Mouse (Mus musculus): ENCODE results near the gene Igfbp4.

Gene Igfbp4

GRCm38 (mm10) chr11:99041051-99041729 is at the start of gene Igfbp4:
Gene Igfbp4, plus strand, starts transcription at chr11:99041244.
- DNase-seq: peak in 1 of 2 experiments; percentile 40

GRCm38 (mm10) chr11:98995987-98996386 is 45.1 kb upstream of the Igfbp4 start:
- no peak for DNase-seq

DNA sequence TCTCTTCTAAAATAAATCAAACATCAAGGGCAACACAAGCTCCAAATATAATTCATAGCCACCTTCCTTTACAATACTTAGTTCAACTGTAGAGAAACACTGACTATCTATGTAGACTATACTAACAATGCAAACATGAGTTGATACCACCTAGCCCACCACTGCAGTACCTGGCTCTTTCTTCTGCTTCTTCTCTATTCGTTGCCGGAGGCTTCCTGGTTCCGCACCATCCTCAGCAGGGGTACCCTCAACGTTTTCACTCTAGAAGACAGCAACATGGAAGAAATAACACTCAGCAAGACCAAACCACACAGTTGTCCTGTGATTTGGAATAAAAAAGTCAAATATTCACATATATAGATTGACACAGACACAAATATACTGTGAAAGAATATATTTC is 43.4 kb upstream of the Igfbp4 start:
- DNase-seq: no peak

- DNase-seq: no peak
These were observed 42.3 kb upstream of the Igfbp4 start for GRCm38 (mm10) chr11:98998776-98999175.

DNA sequence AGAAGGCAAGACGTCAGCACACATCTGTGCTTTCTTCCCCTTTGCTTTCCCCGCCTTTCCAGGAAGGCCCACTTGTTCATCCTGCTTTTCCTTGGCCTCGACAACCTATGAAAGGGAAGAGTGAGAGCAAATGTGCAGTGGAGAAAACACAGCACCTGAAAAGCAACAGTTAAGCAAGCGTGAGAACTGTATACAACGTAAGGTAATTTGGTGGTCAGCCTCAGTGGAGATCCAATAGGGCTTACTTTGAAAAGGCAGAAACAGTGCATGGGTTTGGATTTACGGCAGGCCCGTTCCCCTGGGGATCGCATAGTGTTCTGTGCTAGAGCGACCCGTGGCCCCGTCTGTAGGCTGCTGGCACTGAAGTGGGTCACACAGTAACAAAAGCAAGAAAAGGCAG is 41.8 kb upstream of the Igfbp4 start:
- DNase-seq: no peak

DNA sequence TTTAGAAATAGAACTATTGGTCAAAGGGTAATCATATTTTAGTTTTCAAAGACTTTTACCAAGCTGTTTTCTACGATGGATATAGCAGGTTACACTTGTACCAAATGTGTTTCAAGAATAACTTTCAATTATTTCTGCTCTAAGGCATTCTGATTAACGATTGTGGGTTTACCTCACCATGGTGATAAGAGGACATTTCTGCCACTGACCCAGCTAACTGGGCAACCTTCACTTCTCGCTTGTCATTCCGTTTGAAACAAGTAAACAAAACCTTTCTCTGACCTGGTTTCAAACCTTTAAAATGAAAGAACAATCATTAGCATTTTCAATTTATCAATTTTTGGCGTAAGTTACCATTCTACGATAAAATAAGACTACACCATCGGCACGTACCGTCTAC is 34.3 kb upstream of the Igfbp4 start:
- no peak for DNase-seq

DNA sequence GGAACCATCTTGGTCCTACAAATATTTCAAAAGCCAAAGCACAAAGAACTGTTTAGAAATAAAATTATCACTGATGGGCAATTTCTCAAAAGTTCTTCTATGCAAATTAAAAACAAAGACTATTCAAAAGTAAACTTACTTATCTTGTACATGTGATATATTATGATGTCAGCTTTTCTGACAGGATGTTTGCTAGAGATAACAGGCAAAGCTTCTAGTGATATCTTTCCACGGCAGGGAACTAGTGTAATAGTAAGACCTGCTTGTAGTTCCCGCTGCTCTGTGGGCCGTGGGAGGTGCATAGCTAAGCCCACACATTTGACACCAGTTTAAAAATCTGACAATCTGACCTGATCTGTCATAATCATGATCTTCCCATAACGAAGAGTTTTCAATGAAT is 30.9 kb upstream of the Igfbp4 start:
- DNase-seq: no peak

DNA sequence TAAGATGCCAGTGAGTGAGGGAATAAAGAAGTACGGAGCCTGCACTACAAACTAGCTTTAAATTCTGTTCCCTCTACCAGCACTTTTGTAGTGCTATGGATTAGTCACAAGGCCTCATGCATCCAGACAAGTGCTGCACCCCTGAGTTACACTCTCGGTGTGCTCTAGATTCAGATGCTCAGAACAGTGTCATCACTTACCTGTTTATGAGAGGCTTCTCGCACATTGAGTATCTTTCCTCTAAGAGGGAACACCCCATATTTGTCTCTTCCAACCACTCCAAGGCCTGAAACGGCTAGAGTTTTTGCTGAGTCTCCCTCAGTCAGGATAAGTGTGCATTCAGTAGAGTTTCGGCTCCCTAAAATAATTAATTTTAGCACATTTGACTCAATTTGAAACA is 30.3 kb upstream of the Igfbp4 start:
- no peak for DNase-seq

DNA sequence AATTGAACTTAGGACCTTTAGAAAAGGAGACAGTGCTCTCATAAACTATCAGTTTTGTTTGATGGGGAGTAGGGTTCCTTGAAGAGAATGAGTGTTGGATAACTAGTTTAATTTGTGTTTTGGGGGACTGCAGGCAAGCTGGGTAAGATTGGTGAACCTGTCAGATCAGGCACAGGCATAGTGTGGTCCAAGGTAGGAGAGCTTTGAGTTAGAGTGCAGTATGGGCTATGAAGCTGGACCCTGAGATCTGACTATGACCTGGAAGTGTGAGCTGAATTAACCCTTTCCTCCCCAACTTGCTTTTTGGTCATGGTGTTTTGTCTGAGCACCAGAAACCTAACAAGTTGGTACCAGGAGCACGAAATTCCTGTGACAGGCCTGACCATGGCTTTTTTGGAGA is 27.2 kb upstream of the Igfbp4 start:
- no peak for DNase-seq

- no peak for DNase-seq
These were observed 21.2 kb upstream of the Igfbp4 start for GRCm38 (mm10) chr11:99019844-99020243.

DNA sequence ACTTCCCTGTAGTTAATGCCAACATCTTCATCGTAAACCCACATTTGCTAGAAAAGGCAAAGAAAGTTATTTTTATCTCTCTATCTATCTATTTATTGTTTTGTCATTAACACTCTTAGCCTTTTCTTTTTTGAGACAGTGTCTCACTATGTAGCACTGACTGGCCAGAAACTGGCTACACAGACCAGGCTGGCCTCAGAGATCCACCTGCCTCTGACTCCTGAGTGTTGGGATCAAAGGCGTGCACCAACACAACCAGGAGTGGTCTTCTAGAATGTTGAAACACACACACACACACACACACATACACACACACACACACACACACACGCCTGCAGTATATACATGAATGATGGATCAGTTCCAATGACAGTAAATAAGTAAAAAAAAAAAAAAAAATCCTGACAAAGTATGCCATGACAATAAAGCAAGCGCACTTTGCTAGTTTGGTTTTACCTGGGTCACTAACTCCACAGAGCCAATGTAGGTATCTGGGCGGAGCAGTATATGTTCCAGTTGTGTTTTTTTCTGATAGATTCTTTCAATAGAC is 18.6 kb upstream of the Igfbp4 start:
- DNase-seq: no peak

GRCm38 (mm10) chr11:99023094-99023493 is 17.9 kb upstream of the Igfbp4 start:
- no peak for DNase-seq

DNA sequence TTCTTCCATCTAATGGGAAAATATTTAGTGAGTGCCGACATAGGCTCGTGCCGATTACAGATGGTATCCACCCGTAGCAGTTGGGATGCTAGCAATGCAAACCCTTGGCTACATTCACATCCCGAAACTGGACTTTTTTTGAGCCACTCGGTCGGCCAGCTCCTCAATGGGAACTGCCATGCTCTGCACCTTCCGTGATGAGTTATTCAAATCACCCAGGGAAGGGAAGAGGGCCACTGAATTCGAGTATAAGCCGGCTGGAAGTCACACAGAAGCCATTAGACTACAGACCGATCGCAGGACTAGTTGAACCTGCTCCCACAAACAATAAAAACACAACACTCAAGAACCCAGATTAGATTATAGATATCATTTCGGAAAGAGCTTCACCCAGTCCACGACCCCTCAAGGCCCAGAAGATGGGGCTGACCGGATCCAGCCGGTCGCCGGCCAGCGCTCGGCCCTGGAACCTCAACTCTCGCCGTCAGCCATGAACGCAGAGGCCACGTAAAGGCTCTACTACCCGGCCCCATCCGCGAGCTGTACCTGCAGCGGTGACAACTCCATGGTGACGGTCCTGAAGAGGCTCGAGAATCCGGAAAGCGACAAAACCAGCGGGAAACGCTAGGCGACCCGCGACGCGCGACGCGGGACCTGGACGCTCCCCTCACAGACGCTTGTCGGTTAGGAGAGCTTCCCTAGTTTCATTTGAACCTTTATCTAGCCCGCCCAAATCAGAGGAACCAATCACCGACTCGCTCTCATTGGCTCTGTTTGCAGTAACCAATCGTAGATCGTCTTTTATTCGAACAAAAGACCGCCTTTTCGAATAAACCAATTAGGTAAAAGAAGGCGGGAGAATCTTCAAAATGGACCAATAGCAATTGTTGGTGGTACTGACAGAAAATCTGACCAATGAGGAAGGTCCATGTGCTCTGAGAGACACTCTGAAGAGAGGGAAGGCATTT is 17.3 kb upstream of the Igfbp4 start, which contains the start of gene Top2a:
Gene Top2a, minus strand, starts transcription at position 690 of the 968 bp plus-strand sequence.
- DNase-seq: peak; percentile 81 to 89

DNA sequence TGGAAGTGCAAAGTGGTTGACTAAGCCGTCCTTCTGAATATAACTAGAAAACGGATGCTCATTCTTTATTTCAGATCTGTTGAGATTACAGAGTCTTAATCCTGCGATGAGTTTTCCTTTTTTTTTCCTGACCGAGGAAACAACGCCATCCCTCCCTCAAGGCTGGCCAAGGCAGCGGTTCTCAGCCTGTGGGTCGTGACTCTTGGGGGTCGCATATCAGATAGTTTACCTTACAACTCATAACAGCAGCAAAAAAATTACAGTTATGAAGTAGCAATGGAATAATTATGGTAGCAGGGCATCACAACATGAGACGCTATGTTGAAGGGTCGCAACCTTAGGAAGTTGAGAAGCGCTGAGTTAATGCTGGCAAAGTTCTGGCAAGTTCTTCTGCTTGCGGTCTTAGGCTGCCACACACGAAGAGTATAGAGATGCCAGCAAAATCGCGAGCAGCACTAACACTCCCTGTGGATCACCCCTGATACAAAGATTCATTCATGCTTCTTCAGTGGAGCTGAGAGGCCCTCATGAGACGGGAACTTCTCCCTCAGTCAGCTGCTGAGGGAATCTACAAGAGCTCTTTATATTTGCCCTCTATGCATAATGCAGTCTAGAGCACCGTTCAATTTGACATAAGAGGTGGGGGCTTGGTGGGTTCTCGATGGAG is 16.4 kb upstream of the Igfbp4 start:
- no peak for DNase-seq

- DNase-seq: no peak
These were observed 15.2 kb upstream of the Igfbp4 start for GRCm38 (mm10) chr11:99025878-99026277.

GRCm38 (mm10) chr11:99026899-99027440 is 14.1 kb upstream of the Igfbp4 start:
- no peak for DNase-seq

GRCm38 (mm10) chr11:99035350-99035749 is 5.7 kb upstream of the Igfbp4 start:
- no peak for DNase-seq

DNA sequence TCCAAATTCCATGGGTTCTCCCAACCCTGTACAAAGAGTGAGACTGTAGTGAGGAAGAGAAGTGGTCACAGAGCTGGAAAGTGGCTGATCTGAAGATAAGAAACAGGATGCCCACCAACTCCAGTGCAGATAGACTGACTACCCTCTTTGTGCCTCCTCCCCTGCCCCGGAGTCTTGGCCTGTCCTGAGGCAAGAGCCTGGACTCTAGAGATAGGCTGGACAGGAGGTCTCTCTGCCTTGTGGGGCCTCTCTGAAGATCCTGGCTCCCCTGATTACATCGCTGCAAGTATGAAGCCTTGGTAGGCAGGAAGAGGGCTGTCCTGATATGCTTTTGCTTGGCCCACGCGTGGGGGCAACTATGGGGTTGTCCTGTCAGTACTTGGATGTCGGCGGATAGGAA is 4.8 kb upstream of the Igfbp4 start:
- DNase-seq: no peak

GRCm38 (mm10) chr11:99039782-99040181 is 1.3 kb upstream of the Igfbp4 start:
- peak; percentile 47 to 73 for DNase-seq

- no peak for DNase-seq
These were observed 584 bp upstream of the Igfbp4 start for GRCm38 (mm10) chr11:99040346-99040974.

GRCm38 (mm10) chr11:99041841-99042780 is 1.1 kb downstream of the Igfbp4 start:
- no peak for DNase-seq

Data from spleen, adult 18-20 months (tissue).